Mouse (Mus musculus) lung, postnatal 4 days (tissue): ENCODE measurements around the gene Map4k5.

ENCODE experiments used
- DNase-seq, 2 experiments: peaks; one replicate each; pipeline ENCODE4 v3.0.0; 2021

The Map4k5 gene

GRCm38 (mm10) chr12:69892371-69893251, at the start of gene Map4k5, which contains the start of gene Atl1:
Gene Map4k5, minus strand, starts transcription at chr12:69893200.
Gene Atl1, plus strand, starts transcription at chr12:69892614.
- peak; percentile 93 to 95 for DNase-seq

DNA sequence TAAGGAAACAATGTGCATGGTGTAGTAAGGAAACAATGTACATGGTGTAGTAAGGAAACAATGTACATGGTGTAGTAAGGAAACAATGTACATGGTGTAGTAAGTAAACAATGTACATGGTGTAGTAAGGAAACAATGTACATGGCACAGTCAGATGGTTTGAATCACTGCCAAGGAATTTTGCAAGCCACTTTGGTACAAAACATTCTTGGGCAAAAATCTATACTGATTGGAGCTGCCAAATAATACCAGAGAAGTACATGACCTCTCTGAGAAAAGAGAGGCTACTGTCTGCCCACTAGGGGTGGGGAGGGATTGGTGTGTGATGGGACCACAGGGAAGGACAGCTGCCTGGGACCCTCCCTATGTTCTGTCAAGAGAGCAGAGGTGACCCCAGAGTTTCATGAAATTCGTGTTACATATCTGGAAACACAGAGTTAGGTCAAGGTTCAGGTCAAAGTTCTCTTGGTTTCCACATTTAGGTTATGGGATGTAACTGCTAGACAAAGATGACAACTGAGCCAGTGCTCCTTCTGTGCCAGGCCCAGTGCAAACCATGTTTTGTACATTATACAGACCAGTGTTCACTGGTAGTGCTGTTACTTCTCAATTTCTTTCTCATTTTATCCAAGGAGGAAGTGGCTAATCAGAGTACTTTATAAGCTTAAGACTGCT, 48.8 kb upstream of the Map4k5 start:
- DNase-seq: no peak

- DNase-seq: no peak
Measured at GRCm38 (mm10) chr12:69939291-69939690, 46.3 kb upstream of the Map4k5 start.

- DNase-seq: no peak
Measured at GRCm38 (mm10) chr12:69937731-69938130, 44.7 kb upstream of the Map4k5 start.

- no peak for DNase-seq
Measured at GRCm38 (mm10) chr12:69926716-69927115, 33.7 kb upstream of the Map4k5 start.

DNA sequence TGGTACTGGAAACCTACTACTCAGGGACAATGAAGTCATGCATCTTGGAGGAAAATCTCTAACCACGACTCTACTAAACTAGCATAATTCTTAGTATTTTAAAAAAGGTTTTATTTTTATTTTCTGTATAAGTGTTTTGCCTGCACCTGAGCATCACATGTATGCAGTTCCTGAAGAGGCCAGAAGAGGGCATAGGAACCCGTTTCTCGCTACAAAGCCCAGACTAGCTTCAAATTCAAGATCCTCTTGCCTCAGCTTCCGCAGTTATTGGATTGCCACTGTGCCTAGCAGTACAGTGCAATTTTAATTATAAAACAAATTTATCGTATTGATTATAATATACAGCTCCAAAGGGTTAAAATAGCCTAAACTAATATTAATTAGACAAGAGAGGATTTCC, 31.0 kb upstream of the Map4k5 start:
- DNase-seq: peak in 1 of 2 experiments; percentile 44

DNA sequence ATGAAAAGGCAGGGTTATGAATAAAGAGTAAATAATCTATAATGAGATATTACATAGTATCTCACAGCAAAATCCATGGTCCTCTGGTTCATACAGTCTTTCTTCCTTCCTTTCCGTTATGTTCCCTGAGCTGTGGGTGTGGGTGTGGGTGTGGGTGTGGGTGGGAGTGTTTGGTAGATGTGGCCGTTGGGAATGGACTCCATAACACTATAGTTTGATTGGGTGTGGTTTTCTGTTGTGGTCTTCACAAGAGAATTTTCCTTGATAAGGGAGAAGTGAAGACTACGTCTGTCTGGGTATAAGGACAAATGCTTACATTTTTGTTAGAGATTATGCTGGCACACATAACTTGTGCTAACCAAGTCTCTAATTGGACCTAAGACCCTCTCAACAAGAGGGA, 30.6 kb upstream of the Map4k5 start:
- no peak for DNase-seq

GRCm38 (mm10) chr12:69923128-69923527, 30.1 kb upstream of the Map4k5 start:
- DNase-seq: no peak

DNA sequence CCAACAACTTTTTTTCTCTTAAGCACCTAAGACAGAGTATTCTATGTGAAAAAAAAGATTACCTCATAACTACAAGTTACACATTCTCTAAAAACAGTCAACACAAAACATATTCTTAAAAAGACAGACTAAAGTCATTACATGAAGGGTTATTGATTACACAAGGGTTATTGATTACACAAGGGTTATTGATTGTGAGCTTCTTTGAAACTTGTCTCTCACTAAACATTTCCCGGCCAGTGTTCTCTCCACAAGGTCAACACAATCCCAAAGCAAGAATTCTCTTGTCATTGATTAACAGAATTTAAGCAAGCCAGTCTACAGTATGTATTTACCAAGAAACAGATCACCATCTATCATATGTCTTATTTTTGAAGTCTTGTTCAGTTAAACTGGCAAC, 29.1 kb upstream of the Map4k5 start:
- no peak for DNase-seq

GRCm38 (mm10) chr12:69917870-69918269, 24.9 kb upstream of the Map4k5 start:
- no peak for DNase-seq

DNA sequence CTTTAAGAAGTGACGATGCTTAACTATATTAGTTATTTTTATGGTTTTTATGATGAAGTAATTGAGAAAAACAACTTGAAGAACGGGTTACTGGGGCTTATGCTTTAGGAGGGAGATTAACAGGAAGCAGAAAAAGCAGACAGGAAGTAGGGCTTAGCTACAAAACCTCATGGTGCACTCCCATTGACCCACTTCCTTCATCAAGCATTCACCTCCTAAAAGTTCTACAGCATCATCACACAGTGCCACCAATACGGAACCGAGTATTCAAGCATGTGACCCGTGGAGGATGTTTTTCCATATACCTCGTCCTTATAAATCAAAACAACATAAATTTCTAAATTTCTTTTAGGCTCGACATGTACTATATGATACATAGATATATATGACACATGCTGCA, 19.7 kb upstream of the Map4k5 start:
- DNase-seq: no peak

DNA sequence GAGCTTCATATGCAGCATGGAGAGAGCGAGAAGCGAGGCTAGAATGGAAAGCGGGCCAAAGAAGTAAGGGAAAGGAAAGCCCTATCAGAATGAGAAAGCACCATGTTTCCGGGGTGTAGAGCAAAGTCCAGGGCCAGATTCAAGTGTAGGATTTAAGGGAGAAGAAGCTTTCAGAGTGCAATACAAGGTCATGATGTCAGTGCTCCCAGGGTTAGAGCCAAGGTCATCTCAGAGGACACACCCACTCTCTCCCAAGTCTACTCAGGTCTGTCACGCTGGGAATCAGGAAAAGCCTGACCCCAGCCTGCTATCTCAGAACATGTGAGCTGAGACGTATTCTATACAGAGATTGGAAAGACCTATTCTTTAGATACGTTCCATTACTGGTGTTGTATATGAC, 18.9 kb upstream of the Map4k5 start:
- DNase-seq: no peak

GRCm38 (mm10) chr12:69908511-69908900, 15.5 kb upstream of the Map4k5 start:
- DNase-seq: no peak

DNA sequence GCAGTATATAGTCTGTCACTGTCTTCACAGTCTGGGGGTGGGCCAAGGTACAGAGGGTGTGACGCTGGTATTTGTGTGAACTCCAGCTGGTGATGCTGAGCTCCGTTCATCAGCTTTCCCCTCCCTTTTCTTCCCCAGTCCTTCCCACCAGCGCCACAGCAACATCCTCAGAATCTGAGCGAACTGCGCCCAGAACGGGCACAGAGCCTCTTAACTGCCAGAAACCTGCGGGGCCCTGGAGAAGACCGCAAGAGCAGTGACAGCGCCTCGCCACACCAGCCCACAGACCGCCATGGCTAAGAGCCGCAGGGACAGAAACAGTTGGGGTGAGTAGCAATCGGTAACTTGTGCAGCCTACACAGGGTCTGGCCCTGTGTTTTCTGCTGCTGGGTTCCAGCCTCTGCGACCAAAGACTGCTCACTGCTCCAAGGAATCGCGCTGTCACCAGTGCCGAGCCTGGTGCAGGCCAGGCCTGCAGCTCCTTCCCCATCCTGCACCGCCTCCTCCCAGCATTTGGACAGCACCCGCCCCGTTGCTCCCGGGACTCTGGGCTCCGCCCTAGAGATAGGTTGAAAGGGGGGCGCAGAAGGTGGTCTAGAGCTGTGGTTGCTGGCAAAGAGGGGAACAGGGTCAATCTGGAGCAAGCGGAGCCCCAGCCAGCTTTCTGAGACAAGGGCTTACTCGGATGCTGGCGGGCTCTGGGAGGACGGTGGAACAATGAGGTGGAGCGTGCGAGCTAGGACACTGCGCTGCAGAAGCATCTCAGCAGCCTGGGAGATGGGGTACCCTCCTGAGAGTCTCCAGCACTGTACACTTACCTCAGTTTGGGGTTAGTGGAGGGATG, 14.9 kb upstream of the Map4k5 start:
- no peak for DNase-seq

- DNase-seq: no peak
Measured at GRCm38 (mm10) chr12:69904991-69905390, 12.0 kb upstream of the Map4k5 start.

DNA sequence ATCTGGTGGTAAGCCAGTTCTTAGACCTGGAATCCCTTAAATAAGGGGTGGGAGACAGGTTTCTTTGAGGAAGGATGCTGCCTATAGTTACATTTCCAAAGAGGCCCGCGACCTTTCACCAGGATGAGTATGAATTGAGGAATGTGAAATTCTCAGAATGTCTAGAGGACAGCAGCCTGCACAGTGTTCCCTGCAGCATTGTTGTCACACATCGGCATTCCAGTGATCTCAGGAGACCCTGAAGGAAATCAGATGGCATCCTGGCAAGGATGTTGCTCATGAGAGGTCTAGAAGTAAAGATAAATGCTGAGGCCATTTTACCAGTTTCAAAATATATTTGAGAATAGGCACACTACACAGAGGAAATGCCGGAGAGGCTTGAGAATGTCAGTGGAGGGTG, 5.1 kb upstream of the Map4k5 start:
- no peak for DNase-seq

GRCm38 (mm10) chr12:69895046-69895445, 2.0 kb upstream of the Map4k5 start:
- no peak for DNase-seq

DNA sequence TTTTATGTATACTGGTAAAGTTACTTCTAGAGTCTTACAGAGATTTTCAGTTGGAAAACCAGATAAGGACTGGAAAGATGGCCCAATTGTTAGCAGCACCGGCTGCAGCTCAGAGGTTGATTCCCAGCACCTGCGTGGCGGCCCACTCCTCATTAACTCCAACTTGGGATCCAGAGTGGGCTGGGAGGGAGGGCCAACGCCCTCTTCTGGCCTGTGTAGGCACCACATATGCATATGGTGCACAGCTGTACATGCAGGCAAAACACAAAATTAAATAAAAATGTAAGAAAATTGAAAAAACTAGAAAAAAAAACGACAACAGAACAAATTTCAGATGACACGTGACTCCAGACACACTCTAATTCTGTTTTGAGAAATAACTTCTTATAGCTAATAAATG, 927 bp upstream of the Map4k5 start:
- no peak for DNase-seq

DNA sequence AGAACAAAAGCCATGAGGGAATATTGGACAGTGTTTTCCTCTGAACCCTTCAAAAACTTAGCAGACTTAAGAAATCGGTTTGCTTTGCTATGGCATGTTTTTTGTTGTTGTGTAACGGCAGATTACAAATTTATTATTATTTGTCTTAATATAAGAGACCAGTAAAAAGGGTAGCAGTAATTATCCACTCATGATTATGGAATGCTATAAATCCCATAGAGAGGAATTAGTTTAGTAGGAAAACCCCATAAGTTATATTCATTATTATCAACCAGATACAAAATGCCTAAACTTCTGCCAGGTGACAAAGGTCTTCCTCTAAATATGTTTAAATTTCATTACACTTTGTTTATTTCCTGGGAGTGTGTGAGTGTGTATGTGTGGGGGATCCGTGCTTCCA, 1.3 kb downstream of the Map4k5 start:
- DNase-seq: no peak

DNA sequence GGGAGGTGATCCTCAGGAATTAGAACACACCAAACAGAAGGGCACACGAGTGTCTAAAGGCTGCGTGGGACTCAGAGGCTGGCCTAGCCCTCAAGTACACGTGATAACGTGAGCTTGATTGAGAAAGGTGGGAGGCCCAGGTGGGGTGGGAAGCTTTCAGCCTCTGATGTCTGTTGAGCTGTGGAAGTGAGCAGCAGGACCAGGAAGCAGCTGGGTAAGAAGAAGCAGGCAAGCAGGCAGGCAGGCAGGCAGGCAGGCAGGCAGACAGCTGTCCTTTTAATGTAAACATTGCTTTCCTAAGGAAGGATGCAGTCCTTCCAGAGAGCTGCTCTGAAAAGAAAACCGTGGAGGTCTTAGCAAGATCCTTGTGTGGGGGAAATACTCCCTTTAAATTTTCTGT, 2.5 kb downstream of the Map4k5 start:
- DNase-seq: peak; percentile 24 to 46

GRCm38 (mm10) chr12:69890051-69890450, 2.9 kb downstream of the Map4k5 start:
- DNase-seq: no peak

DNA sequence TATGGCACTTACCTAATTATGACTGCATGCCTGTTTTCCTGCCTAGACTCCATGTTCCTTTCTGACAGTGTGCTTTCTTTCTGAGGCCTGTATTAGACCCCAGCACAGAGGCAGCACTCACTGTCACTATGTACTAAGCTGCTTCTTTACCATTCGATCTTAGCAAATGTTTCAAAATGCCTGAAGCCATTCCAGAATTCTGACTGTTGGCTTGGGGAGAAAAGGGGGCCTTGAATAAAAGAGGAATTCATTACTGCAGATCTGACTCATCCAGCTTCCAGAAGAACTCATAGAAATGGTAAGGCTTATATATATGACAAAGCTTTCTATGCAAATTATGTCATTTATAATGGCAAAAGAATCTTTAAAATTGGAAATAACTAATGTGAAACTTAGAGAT, 4.7 kb downstream of the Map4k5 start:
- DNase-seq: no peak

DNA sequence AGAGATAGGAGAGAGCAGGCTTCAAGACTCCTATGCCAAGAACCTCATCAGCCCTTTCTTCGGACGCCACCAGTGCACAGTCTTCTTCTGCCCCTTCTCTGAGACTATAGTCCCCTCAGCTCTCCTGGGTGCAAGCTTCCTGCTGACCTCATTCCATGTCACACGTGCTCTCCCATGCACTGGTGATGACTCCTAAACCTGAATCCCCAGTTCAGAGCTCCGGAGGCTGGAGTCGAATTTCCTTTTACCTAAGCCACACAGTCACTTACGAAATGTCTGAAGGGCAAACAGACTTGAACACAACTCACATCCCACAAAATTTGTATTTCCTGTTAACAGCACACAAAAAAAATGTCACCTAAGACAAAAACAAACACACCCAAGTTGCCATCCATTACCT, 5.2 kb downstream of the Map4k5 start:
- DNase-seq: no peak
